Mouse (Mus musculus): Measurements from ENCODE around the gene Mylk2. TPM values are rescaled to one million over a fixed set of nuclear protein-coding genes. Genes with fewer than 3 reads are reported as not detected.

Mylk2 gene
- not detected in 2 replicates for polyA plus RNA-seq (2014; fragmentation: Nextera tagmentation; extraction: Ambion mirVana)

DNA sequence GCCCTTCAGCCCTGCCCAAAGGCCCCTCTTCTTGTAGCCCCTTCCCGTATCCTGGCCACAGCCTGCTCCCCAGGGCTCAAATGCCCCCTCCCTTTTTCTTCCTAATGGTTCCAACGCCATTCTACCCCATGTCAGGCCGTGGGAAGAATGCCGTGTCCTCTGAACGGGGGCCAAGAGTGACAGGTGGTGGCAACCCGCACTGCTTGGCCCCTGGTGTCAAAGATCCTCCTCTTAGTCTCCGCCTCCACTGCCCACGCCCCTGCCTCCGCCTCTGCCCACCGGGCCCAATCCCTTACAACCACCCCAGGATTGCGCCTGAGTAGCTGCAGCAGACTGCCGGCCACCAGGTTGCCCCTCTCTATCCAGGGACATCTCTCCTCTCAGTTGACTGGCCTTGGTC, at the start of gene Mylk2:
Gene Mylk2, plus strand, starts transcription at position 322 of the 400 bp plus-strand sequence.
- no peaks in the 10 kb centered on the region for H3K9me3 ChIP-seq (ENCODE audit: control insufficient read depth, low read depth, low read length)
- no peak within 1 kb of the TSS for H3K4me2 ChIP-seq (replicated peaks; ENCODE audit: low read depth, low read length)
- peaks cover 12% of the 10 kb centered on the region for H3K4me1 ChIP-seq (ENCODE audit: control insufficient read depth, insufficient read depth, low read length)
- no peak for ATAC-seq (ENCODE audit: insufficient number of reproducible peaks, insufficient read depth, low FRiP score, low read depth)
- no peak within 1 kb of the TSS for H3K27ac ChIP-seq (ENCODE audit: low read length)
- H3K27me3 ChIP-seq (ENCODE audit: control insufficient read depth, insufficient read depth, low read length): peaks cover 17% of the 10 kb centered on the region
- 20% methylated on average over 12 of the region's 12 CpGs for WGBS
- no peaks in the 10 kb centered on the region for H3K36me3 ChIP-seq (ENCODE audit: control insufficient read depth, insufficient read depth, low read length)
- H3K4me3 ChIP-seq (ENCODE audit: low read depth, low read length): no peak within 1 kb of the TSS
- H3K9ac ChIP-seq (replicated peaks; ENCODE audit: low read depth, low read length): no peak within 1 kb of the TSS

DNA sequence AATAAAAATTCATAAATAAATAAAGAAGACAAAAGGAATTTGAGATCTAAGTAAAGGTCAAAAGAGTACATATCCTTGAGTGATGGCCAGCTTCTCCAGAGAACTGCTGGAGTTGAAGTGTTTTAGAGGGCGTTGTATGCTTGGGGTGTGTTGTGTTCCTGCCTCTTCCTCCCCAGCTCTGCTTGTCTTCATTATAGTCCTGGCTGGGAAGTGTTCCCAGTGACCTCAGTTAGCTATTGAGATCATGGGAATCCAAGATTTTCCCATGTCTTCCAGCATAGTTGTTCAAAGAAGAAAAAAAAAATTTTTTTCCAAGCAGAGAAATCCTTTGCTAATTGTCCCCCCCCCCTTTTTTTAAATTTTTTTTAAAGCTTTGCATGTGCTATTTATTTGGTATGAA, 49.3 kb upstream of the Mylk2 start:
- no peaks in the 10 kb centered on the region for H3K27me3 ChIP-seq (ENCODE audit: control insufficient read depth, insufficient read depth, low read length)
- 83% methylated on average over 1 of the region's 1 CpGs for WGBS
- no peak for ATAC-seq (ENCODE audit: insufficient number of reproducible peaks, insufficient read depth, low FRiP score, low read depth)
- no peaks in the 10 kb centered on the region for H3K4me1 ChIP-seq (ENCODE audit: control insufficient read depth, insufficient read depth, low read length)
- no peak overlapping the region for H3K4me3 ChIP-seq (ENCODE audit: low read depth, low read length)
- no peak overlapping the region for H3K9ac ChIP-seq (replicated peaks; ENCODE audit: low read depth, low read length)
- H3K36me3 ChIP-seq (ENCODE audit: control insufficient read depth, insufficient read depth, low read length): peaks cover 27% of the 10 kb centered on the region; the same call in 1 of the 2 replicates
- no peaks in the 10 kb centered on the region for H3K9me3 ChIP-seq (ENCODE audit: control insufficient read depth, low read depth, low read length)
- no peak overlapping the region for H3K4me2 ChIP-seq (replicated peaks; ENCODE audit: low read depth, low read length)
- H3K27ac ChIP-seq (ENCODE audit: low read length): no peak overlapping the region

DNA sequence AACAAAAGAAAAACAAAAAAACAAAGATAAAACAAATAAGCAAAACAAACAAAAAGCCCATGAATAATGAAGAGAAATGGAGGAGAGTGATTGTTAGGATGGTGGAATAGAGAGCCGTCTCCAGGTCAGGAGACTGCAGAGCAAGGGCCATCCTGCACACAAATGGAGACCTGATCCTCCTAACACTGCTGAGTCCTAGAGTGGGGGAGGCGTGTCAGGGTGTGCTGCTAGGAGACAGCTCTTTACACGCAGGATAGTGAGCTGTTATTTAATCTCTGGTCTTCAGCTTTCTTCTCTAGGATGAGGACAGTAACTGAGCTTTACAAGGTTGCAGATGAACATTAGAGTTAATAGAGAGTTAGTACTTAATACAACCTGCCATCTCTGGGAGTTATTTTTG, 48.5 kb upstream of the Mylk2 start:
- H3K4me2 ChIP-seq (replicated peaks; ENCODE audit: low read depth, low read length): no peak overlapping the region
- no peak for ATAC-seq (ENCODE audit: insufficient number of reproducible peaks, insufficient read depth, low FRiP score, low read depth)
- 77% methylated on average over 3 of the region's 3 CpGs for whole genome bisulfite sequencing
- H3K36me3 ChIP-seq (ENCODE audit: control insufficient read depth, insufficient read depth, low read length): peaks cover 27% of the 10 kb centered on the region; the same call in 1 of the 2 replicates
- no peak overlapping the region for H3K4me3 ChIP-seq (ENCODE audit: low read depth, low read length)
- H3K9me3 ChIP-seq (ENCODE audit: control insufficient read depth, low read depth, low read length): no peaks in the 10 kb centered on the region
- no peaks in the 10 kb centered on the region for H3K4me1 ChIP-seq (ENCODE audit: control insufficient read depth, insufficient read depth, low read length)
- H3K27ac ChIP-seq (ENCODE audit: low read length): no peak overlapping the region
- no peak overlapping the region for H3K9ac ChIP-seq (replicated peaks; ENCODE audit: low read depth, low read length)
- H3K27me3 ChIP-seq (ENCODE audit: control insufficient read depth, insufficient read depth, low read length): no peaks in the 10 kb centered on the region

DNA sequence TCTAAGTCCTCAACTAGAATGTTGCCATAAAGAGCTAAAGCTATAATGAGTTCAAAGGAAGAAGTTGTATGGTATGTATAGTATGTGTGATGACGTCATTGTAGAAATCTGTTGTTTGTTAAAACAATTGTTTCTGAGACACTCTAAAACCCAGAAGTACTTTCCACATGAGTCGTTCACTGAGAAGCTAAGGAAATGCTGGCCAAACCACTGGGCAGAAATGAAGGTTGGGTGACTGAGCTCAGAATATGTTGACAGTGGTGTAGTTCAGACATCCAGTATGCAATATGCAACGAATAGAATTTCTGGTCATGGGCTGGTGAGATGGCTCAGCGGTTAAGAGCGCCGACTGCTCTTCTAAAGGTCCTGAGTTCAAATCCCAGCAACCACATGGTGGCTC, 47.8 kb upstream of the Mylk2 start:
- ATAC-seq (ENCODE audit: insufficient number of reproducible peaks, insufficient read depth, low FRiP score, low read depth): no peak
- Histone ChIP-seq H3K9me3 (ENCODE audit: control insufficient read depth, low read depth, low read length) (no peaks in the 10 kb centered on the region), H3K27me3 (ENCODE audit: control insufficient read depth, insufficient read depth, low read length) (no peaks in the 10 kb centered on the region), H3K4me2 (replicated peaks; ENCODE audit: low read depth, low read length) (no peak overlapping the region), H3K36me3 (ENCODE audit: control insufficient read depth, insufficient read depth, low read length) (peaks cover 26% of the 10 kb centered on the region), H3K4me1 (ENCODE audit: control insufficient read depth, insufficient read depth, low read length) (no peaks in the 10 kb centered on the region), H3K9ac (replicated peaks; ENCODE audit: low read depth, low read length) (no peak overlapping the region), H3K27ac (ENCODE audit: low read length) (no peak overlapping the region), H3K4me3 (ENCODE audit: low read depth, low read length) (no peak overlapping the region)
- WGBS: 96% methylated on average over 6 of the region's 6 CpGs

DNA sequence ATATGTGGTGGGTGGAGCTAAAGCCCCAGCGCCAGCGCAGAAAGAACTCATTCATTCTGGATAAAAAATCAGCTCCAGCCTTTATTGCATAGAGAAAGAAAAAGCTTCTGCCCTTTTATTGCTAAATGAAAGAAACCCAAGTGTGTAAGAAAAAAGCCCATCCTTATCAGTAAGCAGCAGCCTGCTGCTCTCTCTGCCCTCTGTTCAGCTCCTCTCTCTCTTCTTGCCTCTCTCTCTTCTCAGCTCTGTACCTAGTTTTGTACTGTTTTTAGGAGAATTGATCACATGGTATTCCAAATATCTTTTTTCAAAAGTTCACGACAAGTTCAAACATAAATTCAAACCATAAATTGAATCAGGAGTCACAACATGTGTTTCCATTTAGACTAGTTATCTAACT, 32.9 kb upstream of the Mylk2 start:
- H3K4me3 ChIP-seq (ENCODE audit: low read depth, low read length): no peak overlapping the region
- no peak for ATAC-seq (ENCODE audit: insufficient number of reproducible peaks, insufficient read depth, low FRiP score, low read depth)
- H3K36me3 ChIP-seq (ENCODE audit: control insufficient read depth, insufficient read depth, low read length): peaks cover 73% of the 10 kb centered on the region
- no peak overlapping the region for H3K9ac ChIP-seq (replicated peaks; ENCODE audit: low read depth, low read length)
- no peaks in the 10 kb centered on the region for H3K9me3 ChIP-seq (ENCODE audit: control insufficient read depth, low read depth, low read length)
- WGBS: 92% methylated on average over 3 of the region's 3 CpGs
- no peak overlapping the region for H3K4me2 ChIP-seq (replicated peaks; ENCODE audit: low read depth, low read length)
- no peaks in the 10 kb centered on the region for H3K27me3 ChIP-seq (ENCODE audit: control insufficient read depth, insufficient read depth, low read length)
- H3K4me1 ChIP-seq (ENCODE audit: control insufficient read depth, insufficient read depth, low read length): no peaks in the 10 kb centered on the region
- no peak overlapping the region for H3K27ac ChIP-seq (ENCODE audit: low read length)

DNA sequence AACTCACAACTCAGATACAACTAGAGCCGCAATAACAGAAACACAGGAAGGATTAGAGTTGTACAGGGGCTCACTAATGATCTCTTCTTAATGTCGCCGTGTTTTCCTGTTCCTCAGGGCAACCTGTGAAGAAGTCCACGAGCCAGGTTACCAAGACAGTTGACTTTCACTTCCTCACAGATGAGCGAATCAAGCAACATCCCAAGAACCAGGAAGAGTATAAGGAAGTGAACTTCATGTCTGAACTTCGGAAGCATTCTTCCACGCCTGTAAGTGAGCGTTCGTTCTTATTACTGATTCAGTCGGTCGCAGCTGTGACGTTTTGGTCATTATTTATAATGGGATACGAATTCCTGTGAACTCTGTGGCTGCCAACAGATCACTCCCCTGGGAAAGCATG, 30.3 kb upstream of the Mylk2 start:
- H3K9me3 ChIP-seq (ENCODE audit: control insufficient read depth, low read depth, low read length): no peaks in the 10 kb centered on the region
- peaks cover 76% of the 10 kb centered on the region for H3K36me3 ChIP-seq (ENCODE audit: control insufficient read depth, insufficient read depth, low read length)
- H3K9ac ChIP-seq (replicated peaks; ENCODE audit: low read depth, low read length): no peak overlapping the region
- H3K4me3 ChIP-seq (ENCODE audit: low read depth, low read length): no peak overlapping the region
- H3K4me1 ChIP-seq (ENCODE audit: control insufficient read depth, insufficient read depth, low read length): no peaks in the 10 kb centered on the region
- 90% methylated on average over 13 of the region's 13 CpGs for WGBS
- H3K27ac ChIP-seq (ENCODE audit: low read length): no peak overlapping the region
- no peak for ATAC-seq (ENCODE audit: insufficient number of reproducible peaks, insufficient read depth, low FRiP score, low read depth)
- H3K4me2 ChIP-seq (replicated peaks; ENCODE audit: low read depth, low read length): no peak overlapping the region
- H3K27me3 ChIP-seq (ENCODE audit: control insufficient read depth, insufficient read depth, low read length): no peaks in the 10 kb centered on the region

DNA sequence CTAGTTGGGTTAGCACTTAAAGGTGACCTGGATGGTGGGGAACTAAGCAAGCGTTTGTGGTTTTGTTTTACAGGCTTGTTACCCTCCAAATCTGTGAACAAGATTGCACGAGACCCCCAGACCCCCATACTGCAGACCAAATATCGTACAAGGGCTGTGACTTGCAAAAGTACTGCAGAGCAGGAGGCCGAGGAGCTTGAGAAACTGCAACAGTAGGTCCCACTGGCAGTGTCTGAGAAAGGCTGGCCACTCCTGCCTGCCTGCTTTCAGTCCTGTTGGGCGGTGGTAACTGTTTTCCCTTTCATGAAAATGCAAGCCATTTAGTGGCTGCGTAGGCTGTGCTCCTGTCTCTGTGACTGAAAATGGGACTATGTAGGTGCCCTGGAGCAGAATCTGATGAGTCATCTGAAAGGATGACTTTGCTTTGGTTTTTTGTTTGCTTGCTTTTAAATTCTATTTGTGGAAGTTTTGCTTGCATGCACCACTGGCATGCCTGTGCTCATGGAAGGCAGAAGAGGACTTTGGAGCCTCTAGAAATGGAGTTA, 27.0 kb upstream of the Mylk2 start:
- no peaks in the 10 kb centered on the region for H3K9me3 ChIP-seq (ENCODE audit: control insufficient read depth, low read depth, low read length)
- WGBS: 91% methylated on average over 6 of the region's 6 CpGs
- H3K27me3 ChIP-seq (ENCODE audit: control insufficient read depth, insufficient read depth, low read length): no peaks in the 10 kb centered on the region
- no peak overlapping the region for H3K4me3 ChIP-seq (ENCODE audit: low read depth, low read length)
- H3K9ac ChIP-seq (replicated peaks; ENCODE audit: low read depth, low read length): no peak overlapping the region
- H3K36me3 ChIP-seq (ENCODE audit: control insufficient read depth, insufficient read depth, low read length): peaks cover 80% of the 10 kb centered on the region
- H3K4me2 ChIP-seq (replicated peaks; ENCODE audit: low read depth, low read length): no peak overlapping the region
- ATAC-seq (ENCODE audit: insufficient number of reproducible peaks, insufficient read depth, low FRiP score, low read depth): no peak
- H3K27ac ChIP-seq (ENCODE audit: low read length): no peak overlapping the region
- no peaks in the 10 kb centered on the region for H3K4me1 ChIP-seq (ENCODE audit: control insufficient read depth, insufficient read depth, low read length)

DNA sequence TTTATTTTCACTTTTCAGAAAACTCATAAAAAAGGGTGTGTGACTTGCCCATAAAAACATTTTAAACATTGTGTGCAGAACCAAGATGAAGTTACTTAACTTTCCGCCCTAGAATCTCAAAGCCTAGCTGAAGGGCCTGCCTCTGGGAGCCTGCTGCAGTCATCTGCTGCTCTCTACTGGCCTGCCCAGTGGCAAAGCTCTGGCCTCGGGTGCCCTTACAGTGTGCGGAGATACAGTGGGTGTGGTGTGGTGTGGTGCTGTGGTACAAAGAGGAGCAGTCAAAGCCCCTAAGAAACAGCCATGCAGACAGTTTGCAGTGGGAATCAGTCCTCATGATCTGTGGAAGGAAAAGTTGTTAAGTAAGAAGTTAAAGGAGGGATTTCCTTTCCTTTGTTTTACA, 23.9 kb upstream of the Mylk2 start:
- no peak overlapping the region for H3K4me2 ChIP-seq (replicated peaks; ENCODE audit: low read depth, low read length)
- WGBS: 82% methylated on average over 3 of the region's 3 CpGs
- H3K27ac ChIP-seq (ENCODE audit: low read length): no peak overlapping the region
- H3K9me3 ChIP-seq (ENCODE audit: control insufficient read depth, low read depth, low read length): no peaks in the 10 kb centered on the region
- no peak overlapping the region for H3K4me3 ChIP-seq (ENCODE audit: low read depth, low read length)
- H3K9ac ChIP-seq (replicated peaks; ENCODE audit: low read depth, low read length): no peak overlapping the region
- H3K27me3 ChIP-seq (ENCODE audit: control insufficient read depth, insufficient read depth, low read length): no peaks in the 10 kb centered on the region
- no peak for ATAC-seq (ENCODE audit: insufficient number of reproducible peaks, insufficient read depth, low FRiP score, low read depth)
- peaks cover 80% of the 10 kb centered on the region for H3K36me3 ChIP-seq (ENCODE audit: control insufficient read depth, insufficient read depth, low read length)
- no peaks in the 10 kb centered on the region for H3K4me1 ChIP-seq (ENCODE audit: control insufficient read depth, insufficient read depth, low read length)

DNA sequence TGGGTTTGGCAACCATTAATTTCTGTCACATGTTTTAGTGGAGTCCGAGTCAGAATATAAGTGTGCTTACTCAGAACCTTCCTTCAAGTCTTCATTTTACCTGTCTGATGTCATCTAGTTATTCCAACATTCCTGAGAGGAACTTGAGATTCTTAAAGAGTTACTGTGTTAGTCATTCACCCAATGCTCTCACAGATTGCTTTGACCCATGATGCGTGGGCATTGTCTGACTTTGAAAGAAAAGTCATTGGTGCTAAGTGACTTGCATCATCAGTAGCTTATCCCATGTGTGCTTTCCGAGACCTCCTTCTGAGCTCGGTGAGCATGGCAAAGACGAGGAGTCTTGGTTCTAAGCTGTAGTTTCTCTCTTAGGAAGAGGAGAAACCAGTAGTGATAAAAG, 22.4 kb upstream of the Mylk2 start:
- WGBS: 91% methylated on average over 5 of the region's 5 CpGs
- peaks cover 86% of the 10 kb centered on the region for H3K36me3 ChIP-seq (ENCODE audit: control insufficient read depth, insufficient read depth, low read length)
- ATAC-seq (ENCODE audit: insufficient number of reproducible peaks, insufficient read depth, low FRiP score, low read depth): no peak

More for the DNA sequence above, 22.4 kb upstream of the Mylk2 start:
- Histone ChIP-seq H3K9ac (replicated peaks; ENCODE audit: low read depth, low read length) (no peak overlapping the region), H3K4me3 (ENCODE audit: low read depth, low read length) (no peak overlapping the region), H3K4me1 (ENCODE audit: control insufficient read depth, insufficient read depth, low read length) (no peaks in the 10 kb centered on the region), H3K27me3 (ENCODE audit: control insufficient read depth, insufficient read depth, low read length) (no peaks in the 10 kb centered on the region), H3K4me2 (replicated peaks; ENCODE audit: low read depth, low read length) (no peak overlapping the region), H3K9me3 (ENCODE audit: control insufficient read depth, low read depth, low read length) (no peaks in the 10 kb centered on the region), H3K27ac (ENCODE audit: low read length) (no peak overlapping the region)

Measured in stomach, embryonic 14.5 days (tissue).